Mouse (Mus musculus) spleen, adult 18-20 months (tissue): ENCODE results near the gene Vps13d.

ENCODE experiments used
- DNase-seq, 2 experiments: peaks; one replicate each; pipeline ENCODE4 v3.0.0; 2022; ENCODE audit warnings: mixed read lengths in 2 of 2

Vps13d gene

GRCm38 (mm10) chr4:145073728-145074127 is 121.1 kb downstream of the Vps13d start:
- DNase-seq = no peak

- no peak for DNase-seq
Measured at GRCm38 (mm10) chr4:145071942-145072341, 122.9 kb downstream of the Vps13d start.

- DNase-seq = no peak
Measured at GRCm38 (mm10) chr4:145067019-145067680, 127.7 kb downstream of the Vps13d start.

GRCm38 (mm10) chr4:145066336-145067018 is 128.3 kb downstream of the Vps13d start:
- DNase-seq = no peak

- DNase-seq = no peak
Measured at GRCm38 (mm10) chr4:145058749-145059442, 135.9 kb downstream of the Vps13d start.

GRCm38 (mm10) chr4:145056346-145056745 is 138.5 kb downstream of the Vps13d start:
- no peak for DNase-seq

GRCm38 (mm10) chr4:145055792-145056191 is 139.0 kb downstream of the Vps13d start:
- no peak for DNase-seq

- no peak for DNase-seq
Measured at GRCm38 (mm10) chr4:145054369-145054768, 140.4 kb downstream of the Vps13d start.

GRCm38 (mm10) chr4:145052697-145053096 is 142.1 kb downstream of the Vps13d start:
- no peak for DNase-seq

- no peak for DNase-seq
Measured at GRCm38 (mm10) chr4:145052282-145052681, 142.5 kb downstream of the Vps13d start.

GRCm38 (mm10) chr4:145051209-145051969 is 143.4 kb downstream of the Vps13d start:
- no peak for DNase-seq

- no peak for DNase-seq
Measured at GRCm38 (mm10) chr4:145050518-145051208, 144.1 kb downstream of the Vps13d start.

GRCm38 (mm10) chr4:145047964-145048363 is 146.8 kb downstream of the Vps13d start:
- DNase-seq = no peak

GRCm38 (mm10) chr4:145046032-145046401 is 148.8 kb downstream of the Vps13d start:
- peak in 1 of 2 experiments; percentile 9 for DNase-seq

GRCm38 (mm10) chr4:145045312-145046031 is 149.3 kb downstream of the Vps13d start:
- peak; percentile 15 to 16 for DNase-seq

GRCm38 (mm10) chr4:145041223-145041870 is 153.5 kb downstream of the Vps13d start:
- no peak for DNase-seq

- DNase-seq = no peak
Measured at GRCm38 (mm10) chr4:145037631-145038416, 157.0 kb downstream of the Vps13d start.

- DNase-seq = no peak
Measured at GRCm38 (mm10) chr4:145037006-145037405, 157.8 kb downstream of the Vps13d start.

- no peak for DNase-seq
Measured at GRCm38 (mm10) chr4:145035450-145035849, 159.4 kb downstream of the Vps13d start.

- DNase-seq = no peak
Measured at GRCm38 (mm10) chr4:145034506-145035243, 160.1 kb downstream of the Vps13d start.
